Mouse (Mus musculus): Measurements from ENCODE around the gene Astn1. TPM values are rescaled to one million over a fixed set of nuclear protein-coding genes. Genes with fewer than 3 reads are reported as not detected.

Gene Astn1
- polyA plus RNA-seq, 1 experiment from 2014 or later = 1.6 TPM

DNA sequence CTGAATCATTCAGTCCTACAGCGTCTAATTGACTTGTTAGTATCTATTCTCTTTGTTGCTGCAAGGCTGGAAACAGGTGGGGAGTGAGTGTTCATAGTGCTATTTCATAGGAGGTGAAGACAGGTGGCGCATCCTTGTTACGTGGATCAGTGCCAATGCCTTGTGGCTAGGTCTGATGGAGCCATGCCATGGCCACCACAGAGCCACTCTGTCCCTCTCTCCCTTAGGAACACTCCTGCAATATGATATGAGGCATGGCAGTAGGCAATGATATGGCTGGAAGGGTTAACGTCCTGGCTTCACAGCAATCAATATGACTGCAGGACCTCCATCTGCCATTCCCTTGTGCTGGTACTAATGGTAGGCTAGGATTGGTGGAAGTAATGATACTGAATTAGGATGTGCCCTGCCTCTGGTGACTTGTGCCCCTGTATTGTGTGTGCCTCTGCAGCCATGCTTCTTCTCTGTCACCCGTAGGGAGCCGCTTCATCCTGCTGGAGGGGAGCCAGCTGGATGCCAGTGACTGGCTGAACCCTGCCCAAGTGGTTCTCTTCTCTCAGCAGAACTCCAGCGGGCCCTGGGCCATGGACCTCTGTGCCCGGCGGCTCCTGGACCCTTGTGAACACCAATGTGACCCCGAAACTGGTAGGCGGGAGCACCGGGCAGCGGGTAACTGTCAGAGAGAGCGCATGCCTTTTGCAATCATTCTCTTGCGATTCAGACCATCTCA, 148.6 kb downstream of the Astn1 start:
- H3K36me3 ChIP-seq = no peaks in the 10 kb centered on the region
- H3K27me3 ChIP-seq (ENCODE audit: insufficient read depth, poor library complexity, severe bottlenecking) = no peaks in the 10 kb centered on the region

DNA sequence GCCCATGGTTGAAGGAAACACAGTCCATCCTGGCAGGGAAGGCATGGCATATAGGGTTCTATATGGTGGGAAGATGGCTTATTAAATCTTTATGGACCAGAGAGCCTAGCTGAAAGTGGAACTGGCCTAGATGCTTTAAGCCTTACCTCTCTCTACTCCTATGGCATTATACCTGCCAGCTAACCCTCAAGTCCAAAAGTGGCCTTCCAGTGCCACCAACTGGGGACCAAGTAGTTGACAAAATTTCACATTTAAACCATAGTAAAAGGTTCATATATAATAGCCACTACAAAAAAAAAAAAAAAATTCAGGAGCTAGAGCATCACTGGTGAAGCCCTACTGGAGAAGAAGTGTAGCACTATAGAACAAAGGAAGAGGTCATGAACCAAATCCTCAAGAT, 150.0 kb downstream of the Astn1 start:
- no peak overlapping the region for H3K27ac ChIP-seq
- no peak for DNase-seq (ENCODE audit: low spot score)
- H3K9me3 ChIP-seq = no peaks in the 10 kb centered on the region
- no peak overlapping the region for H3K4me3 ChIP-seq
- no peaks in the 10 kb centered on the region for H3K27me3 ChIP-seq (ENCODE audit: insufficient read depth, poor library complexity, severe bottlenecking)
- H3K36me3 ChIP-seq = no peaks in the 10 kb centered on the region
- H3K4me1 ChIP-seq = peaks cover 6% of the 10 kb centered on the region; the same call in 1 of the 2 replicates

More for the DNA sequence above, 148.6 kb downstream of the Astn1 start:
- no peak for DNase-seq (ENCODE audit: low spot score)
- peaks cover 6% of the 10 kb centered on the region; the same call in 1 of the 2 replicates for H3K4me1 ChIP-seq
- H3K9me3 ChIP-seq = no peaks in the 10 kb centered on the region
- H3K27ac ChIP-seq = no peak overlapping the region
- WGBS = 87% methylated on average over 15 of the region's 15 CpGs
- no peak overlapping the region for H3K4me3 ChIP-seq

DNA sequence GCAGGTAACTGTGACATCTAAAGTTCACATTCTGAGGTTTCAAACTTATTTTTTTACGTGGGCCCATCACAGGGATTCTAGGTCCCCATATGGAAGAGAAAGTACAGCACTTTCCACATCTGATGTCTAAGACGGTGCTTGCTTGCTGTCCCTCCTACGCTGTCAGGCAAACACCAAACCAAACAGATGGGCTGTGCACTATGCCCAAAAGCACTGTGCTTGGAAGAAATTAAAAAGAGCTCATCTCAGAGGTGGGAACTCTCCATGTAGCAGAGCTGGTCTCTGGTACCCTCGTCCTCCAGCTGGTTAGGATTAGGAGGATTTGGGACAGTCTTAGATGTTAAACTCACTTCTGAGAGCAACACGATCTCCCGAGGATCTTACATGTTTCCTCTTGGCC, 150.6 kb downstream of the Astn1 start:
- Histone ChIP-seq H3K27me3 (ENCODE audit: insufficient read depth, poor library complexity, severe bottlenecking) (no peaks in the 10 kb centered on the region), H3K36me3 (no peaks in the 10 kb centered on the region), H3K9me3 (no peaks in the 10 kb centered on the region), H3K4me1 (peaks cover 1% of the 10 kb centered on the region; the same call in 1 of the 2 replicates), H3K27ac (no peak overlapping the region), H3K4me3 (no peak overlapping the region)
- 78% methylated on average over 6 of the region's 6 CpGs for WGBS
- no peak for DNase-seq (ENCODE audit: low spot score)

DNA sequence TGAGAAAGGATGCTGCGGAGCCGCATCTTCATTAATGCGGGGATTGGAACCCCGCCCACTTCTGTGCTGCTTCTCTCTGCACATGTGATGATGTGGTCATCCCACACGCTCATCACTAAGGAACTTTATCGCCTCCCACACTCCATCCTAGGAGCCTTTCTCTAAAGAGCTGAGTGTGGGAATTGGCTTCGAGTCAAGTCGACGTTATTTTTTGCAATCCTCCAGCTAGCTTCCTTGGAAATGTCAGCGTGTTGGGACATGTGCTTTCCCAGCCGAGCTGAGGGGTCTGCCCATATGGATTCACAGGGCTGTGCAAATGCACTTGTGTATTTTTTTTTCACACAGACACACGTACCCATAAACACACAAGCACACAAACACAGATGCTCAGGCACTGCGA, 151.5 kb downstream of the Astn1 start:
- no peak overlapping the region for H3K27ac ChIP-seq

DNA sequence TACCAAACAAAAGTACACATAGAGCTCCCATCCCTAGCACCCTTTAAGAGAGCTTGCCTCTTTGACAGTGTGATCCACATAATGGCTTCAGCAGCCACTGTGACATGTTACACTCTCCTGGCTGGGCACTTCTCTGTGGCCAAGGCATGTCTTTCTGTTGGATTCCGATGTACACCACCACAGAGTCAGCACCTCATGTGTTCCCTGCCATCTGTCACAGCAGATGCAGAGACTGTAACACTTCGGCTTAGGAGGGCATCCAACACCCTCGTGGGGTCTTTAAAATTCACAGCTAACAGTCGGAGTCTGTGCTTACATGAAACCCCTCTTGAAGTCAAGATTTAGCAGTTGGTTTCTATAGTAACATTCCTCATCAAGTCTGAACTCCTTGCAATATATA, 154.5 kb downstream of the Astn1 start:
- Histone ChIP-seq H3K4me3 (no peak overlapping the region), H3K9me3 (no peaks in the 10 kb centered on the region), H3K27ac (no peak overlapping the region), H3K36me3 (no peaks in the 10 kb centered on the region), H3K27me3 (ENCODE audit: insufficient read depth, poor library complexity, severe bottlenecking) (no peaks in the 10 kb centered on the region), H3K4me1 (no peaks in the 10 kb centered on the region)
- 84% methylated on average over 4 of the region's 4 CpGs for WGBS
- DNase-seq (ENCODE audit: low spot score) = no peak

More for the DNA sequence above, 151.5 kb downstream of the Astn1 start:
- H3K4me1 ChIP-seq = no peaks in the 10 kb centered on the region
- H3K4me3 ChIP-seq = no peak overlapping the region
- DNase-seq (ENCODE audit: low spot score) = no peak
- no peaks in the 10 kb centered on the region for H3K9me3 ChIP-seq
- no peaks in the 10 kb centered on the region for H3K27me3 ChIP-seq (ENCODE audit: insufficient read depth, poor library complexity, severe bottlenecking)
- 78% methylated on average over 13 of the region's 13 CpGs for WGBS
- no peaks in the 10 kb centered on the region for H3K36me3 ChIP-seq

DNA sequence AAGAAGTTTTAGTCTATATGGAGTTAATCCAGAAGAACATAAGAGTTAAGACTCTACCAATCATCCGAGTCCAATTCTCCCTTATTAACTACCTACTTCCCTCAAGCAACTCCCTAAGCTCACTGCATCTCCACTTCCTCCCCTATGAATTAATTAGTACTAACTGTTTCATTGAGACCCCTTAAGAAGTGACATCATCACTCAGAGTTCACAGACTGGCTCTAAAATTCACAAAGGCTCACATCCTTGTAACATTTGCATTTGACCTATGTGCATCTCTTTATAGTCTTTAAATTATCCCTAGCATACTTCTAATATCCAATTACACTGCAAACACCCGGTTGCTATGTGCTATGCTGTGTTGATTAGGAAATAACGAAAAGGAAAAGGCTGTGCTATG, 174.1 kb downstream of the Astn1 start:
- Histone ChIP-seq H3K36me3 (no peaks in the 10 kb centered on the region), H3K4me3 (no peak overlapping the region)
- WGBS = 78% methylated on average over 3 of the region's 3 CpGs

DNA sequence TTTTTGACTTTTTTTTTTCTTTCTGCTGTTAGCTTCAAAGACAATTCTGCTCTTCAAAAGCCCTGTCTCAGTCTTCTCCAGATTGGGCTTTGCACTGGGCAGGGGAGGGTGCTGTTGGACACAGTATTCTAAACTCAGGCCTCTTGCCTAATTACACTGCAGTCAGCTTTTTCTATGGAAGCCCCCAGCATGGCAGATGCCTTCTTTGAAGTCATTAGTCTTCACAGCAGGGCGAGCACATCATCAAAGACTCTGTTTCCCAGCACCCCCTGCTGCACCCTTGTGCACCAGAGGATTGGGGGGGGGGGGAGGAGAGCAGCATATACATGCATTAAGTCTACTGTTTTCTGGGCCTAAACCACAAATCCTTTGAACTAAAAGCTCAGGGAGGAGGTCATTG, 174.8 kb downstream of the Astn1 start:
- H3K4me1 ChIP-seq = no peaks in the 10 kb centered on the region
- DNase-seq (ENCODE audit: low spot score) = no peak
- 38% methylated on average over 1 of the region's 1 CpGs for WGBS
- H3K4me3 ChIP-seq = no peak overlapping the region
- no peaks in the 10 kb centered on the region for H3K36me3 ChIP-seq
- H3K27me3 ChIP-seq (ENCODE audit: insufficient read depth, poor library complexity, severe bottlenecking) = no peaks in the 10 kb centered on the region
- H3K9me3 ChIP-seq = no peaks in the 10 kb centered on the region
- no peak overlapping the region for H3K27ac ChIP-seq

More for the DNA sequence above, 174.1 kb downstream of the Astn1 start:
- Histone ChIP-seq H3K27ac (no peak overlapping the region), H3K9me3 (no peaks in the 10 kb centered on the region), H3K4me1 (no peaks in the 10 kb centered on the region), H3K27me3 (ENCODE audit: insufficient read depth, poor library complexity, severe bottlenecking) (no peaks in the 10 kb centered on the region)
- DNase-seq (ENCODE audit: low spot score) = no peak

DNA sequence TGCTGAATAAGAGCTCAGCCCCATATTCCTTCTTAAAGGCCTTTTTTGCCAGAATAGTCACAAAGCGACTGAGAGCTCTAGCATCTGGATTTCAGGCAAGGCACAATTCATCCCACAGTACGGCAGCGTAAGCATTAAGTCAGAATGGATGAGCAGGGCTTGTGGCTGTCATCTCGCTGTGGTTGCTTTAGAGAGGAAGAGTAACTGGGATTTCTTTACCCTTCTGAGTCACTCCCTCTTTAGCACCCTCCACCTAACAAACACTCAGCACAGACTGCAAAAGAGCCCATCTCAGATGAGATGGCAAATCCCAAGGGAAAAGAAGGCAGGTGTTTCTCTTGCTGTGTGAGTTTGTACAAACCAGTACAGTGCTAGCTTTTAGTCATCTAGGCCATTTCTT, 183.0 kb downstream of the Astn1 start:
- 83% methylated on average over 4 of the region's 4 CpGs for WGBS
- Histone ChIP-seq H3K4me3 (no peak overlapping the region), H3K27ac (no peak overlapping the region), H3K9me3 (no peaks in the 10 kb centered on the region), H3K27me3 (ENCODE audit: insufficient read depth, poor library complexity, severe bottlenecking) (no peaks in the 10 kb centered on the region), H3K36me3 (no peaks in the 10 kb centered on the region), H3K4me1 (peaks cover 6% of the 10 kb centered on the region; the same call in 1 of the 2 replicates)
- no peak for DNase-seq (ENCODE audit: low spot score)

DNA sequence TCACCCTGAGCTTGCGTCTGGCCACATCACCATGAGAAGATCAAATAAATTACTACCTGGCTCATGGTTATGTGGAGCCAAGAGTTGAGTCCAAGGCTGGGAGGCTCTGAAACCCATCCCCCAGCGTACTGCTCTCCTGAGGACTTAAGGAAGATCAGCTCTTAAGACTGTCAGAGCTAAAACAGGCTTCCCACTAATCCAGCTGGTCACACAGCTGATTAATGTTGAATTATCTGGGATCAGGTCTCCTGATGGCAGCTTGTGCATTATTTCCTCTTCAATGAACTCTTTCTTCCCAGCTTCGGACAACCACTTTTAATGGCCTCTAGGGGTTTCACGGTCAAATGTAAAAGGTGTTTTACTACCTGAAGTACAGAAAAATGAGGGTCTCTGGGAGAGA, 184.4 kb downstream of the Astn1 start:
- DNase-seq (ENCODE audit: low spot score) = no peak
- Histone ChIP-seq H3K27me3 (ENCODE audit: insufficient read depth, poor library complexity, severe bottlenecking) (no peaks in the 10 kb centered on the region), H3K27ac (no peak overlapping the region), H3K9me3 (no peaks in the 10 kb centered on the region), H3K36me3 (no peaks in the 10 kb centered on the region), H3K4me1 (peaks cover 6% of the 10 kb centered on the region; the same call in 1 of the 2 replicates), H3K4me3 (no peak overlapping the region)
- 68% methylated on average over 4 of the region's 4 CpGs for WGBS

DNA sequence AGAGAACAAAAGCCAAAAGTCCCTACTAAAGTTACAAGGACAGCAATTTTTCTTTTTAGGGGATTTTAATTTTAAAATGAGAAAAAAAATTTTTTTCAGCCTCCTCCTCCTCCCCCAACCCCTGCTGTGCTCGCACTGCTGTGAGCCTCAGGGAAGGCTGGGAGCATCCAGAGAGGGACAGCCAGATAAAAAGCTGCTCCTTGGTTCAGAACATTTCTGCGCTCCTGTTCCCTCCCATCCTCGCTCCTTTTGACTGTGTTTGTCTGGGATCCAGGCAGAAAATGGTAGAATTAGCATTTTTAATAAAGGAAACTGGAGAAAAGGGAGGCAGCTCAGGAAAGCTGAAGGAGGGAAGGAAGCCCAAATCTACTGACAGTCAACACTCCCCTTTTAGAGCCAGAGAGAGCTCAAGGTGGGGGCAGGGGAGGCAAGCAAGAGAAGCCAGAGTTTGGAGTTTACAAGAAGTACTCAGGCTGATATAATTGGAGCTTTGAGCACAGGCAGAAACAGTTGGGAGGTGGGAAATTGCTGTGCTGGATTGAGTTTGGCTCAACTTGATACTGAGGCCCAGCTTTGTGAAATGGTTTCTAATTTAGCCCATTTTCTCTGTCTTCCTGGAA, 185.6 kb downstream of the Astn1 start:
- Histone ChIP-seq H3K27me3 (ENCODE audit: insufficient read depth, poor library complexity, severe bottlenecking) (no peaks in the 10 kb centered on the region), H3K4me1 (peaks cover 11% of the 10 kb centered on the region; the same call in 1 of the 2 replicates), H3K36me3 (no peaks in the 10 kb centered on the region), H3K4me3 (no peak overlapping the region), H3K9me3 (no peaks in the 10 kb centered on the region), H3K27ac (no peak overlapping the region)
- no peak for DNase-seq (ENCODE audit: low spot score)
- 32% methylated on average over 3 of the region's 3 CpGs for whole genome bisulfite sequencing

DNA sequence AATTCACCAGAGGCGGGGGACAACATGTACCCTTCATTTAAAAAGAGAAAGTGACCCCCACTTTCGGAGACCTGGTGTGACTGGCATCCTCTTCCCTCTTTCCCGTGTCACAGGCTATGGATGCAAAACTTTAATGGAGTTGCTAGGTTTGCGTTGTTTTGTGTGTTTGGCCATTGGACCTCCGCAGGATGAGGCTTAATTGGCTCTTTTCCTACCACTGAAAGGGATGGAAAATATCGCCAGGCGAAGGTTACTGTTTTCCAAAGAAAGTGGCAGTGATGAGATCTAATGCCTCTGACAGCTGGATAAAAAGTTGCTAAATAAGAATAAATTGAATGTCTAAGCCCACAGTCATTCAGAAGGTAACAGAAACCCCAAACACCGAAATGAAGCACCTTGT, 186.2 kb downstream of the Astn1 start:
- no peaks in the 10 kb centered on the region for H3K36me3 ChIP-seq
- H3K27me3 ChIP-seq (ENCODE audit: insufficient read depth, poor library complexity, severe bottlenecking) = no peaks in the 10 kb centered on the region
- H3K27ac ChIP-seq = no peak overlapping the region
- H3K9me3 ChIP-seq = no peaks in the 10 kb centered on the region
- DNase-seq (ENCODE audit: low spot score) = no peak
- H3K4me1 ChIP-seq = peaks cover 11% of the 10 kb centered on the region; the same call in 1 of the 2 replicates
- H3K4me3 ChIP-seq = no peak overlapping the region
- 79% methylated on average over 8 of the region's 8 CpGs for WGBS

DNA sequence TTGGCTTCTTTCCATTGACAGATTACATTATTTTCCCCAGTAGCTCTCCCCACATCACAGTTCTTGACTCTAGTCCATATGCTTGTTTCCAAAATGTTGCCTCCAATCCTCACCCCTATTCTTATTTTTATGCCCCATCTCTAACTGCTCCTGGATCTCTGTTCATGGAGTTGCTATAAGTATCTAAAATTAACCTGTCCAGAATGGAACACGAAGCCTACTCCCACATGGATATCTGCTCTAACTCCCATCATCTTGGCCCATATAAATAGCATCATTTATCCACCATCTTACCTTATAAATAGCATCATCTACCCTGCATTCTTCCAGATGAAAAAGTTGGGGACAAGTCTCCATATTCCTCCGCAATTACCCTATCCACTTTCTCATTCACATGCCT, 187.5 kb downstream of the Astn1 start:
- WGBS = 82% methylated on average over 2 of the region's 2 CpGs
- Histone ChIP-seq H3K27ac (no peak overlapping the region), H3K4me3 (no peak overlapping the region), H3K9me3 (no peaks in the 10 kb centered on the region), H3K36me3 (no peaks in the 10 kb centered on the region), H3K27me3 (ENCODE audit: insufficient read depth, poor library complexity, severe bottlenecking) (no peaks in the 10 kb centered on the region), H3K4me1 (peaks cover 24% of the 10 kb centered on the region)
- no peak for DNase-seq (ENCODE audit: low spot score)

DNA sequence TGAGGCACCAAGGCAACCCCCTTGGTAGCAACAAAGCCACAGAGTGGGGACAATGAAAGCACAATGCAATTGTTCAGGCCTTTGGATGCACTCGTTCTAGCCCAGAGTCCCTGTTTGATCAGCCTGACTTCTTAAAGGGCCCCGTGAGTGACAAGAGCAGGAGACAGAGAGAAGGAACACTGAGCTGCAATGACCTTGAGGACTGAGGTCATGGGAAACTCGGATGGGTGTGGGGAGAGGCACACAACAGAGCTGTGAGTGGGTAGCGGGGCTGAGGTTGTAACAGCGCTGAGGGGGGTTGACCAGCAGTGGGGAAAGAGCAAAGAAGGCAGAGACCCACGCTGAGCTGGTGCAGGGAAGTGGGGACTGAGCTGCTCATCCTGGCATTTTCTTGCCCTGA, 189.9 kb downstream of the Astn1 start:
- Histone ChIP-seq H3K4me1 (peaks cover 24% of the 10 kb centered on the region), H3K36me3 (no peaks in the 10 kb centered on the region), H3K27me3 (ENCODE audit: insufficient read depth, poor library complexity, severe bottlenecking) (no peaks in the 10 kb centered on the region), H3K27ac (0 out of 2 replicates have a peak overlapping the region, but pooled peaks have one; percentile 30), H3K9me3 (no peaks in the 10 kb centered on the region), H3K4me3 (no peak overlapping the region)
- DNase-seq (ENCODE audit: low spot score) = no peak
- 48% methylated on average over 6 of the region's 6 CpGs for WGBS

Data from heart, embryonic 10.5 days (tissue).